Mouse (Mus musculus) heart, postnatal 0 days (tissue): ENCODE measurements around the gene Pim3.
A peak's percentile ranks its signal among the peaks of the same experiment; 100 is the strongest.

ENCODE experiments used
- CTCF ChIP-seq: IDR thresholded peaks from 2 replicates; pipeline ENCODE4 v1.5.1; 2016; ENCODE audit warnings: antibody characterized with exemption, control low read depth, low read depth
- EP300 ChIP-seq: IDR thresholded peaks from 2 replicates; pipeline ENCODE4 v1.6.1; 2016; ENCODE audit warnings: antibody characterized with exemption, low read depth

- peak; percentile 95 for TF ChIP-seq CTCF
- no peak for TF ChIP-seq EP300
Measured at GRCm38 (mm10) chr15:88828800-88829705, 32.9 kb upstream of the Pim3 start.
